Comparison of ENCODE assay signal across 16 mouse cellular contexts in genomic region chr7:132759405-132759891, GRCm38 (mm10). TPM values are rescaled to one million over a fixed set of nuclear protein-coding genes. Genes with fewer than 3 reads are reported as not detected.
DNase-seq lines count a peak whose midpoint lies in the region; ATAC-seq and TF ChIP-seq lines count a peak whose summit lies in the region.
"Had no signal": no experiment of that assay in that cellular context is flagged by ENCODE, and none has a peak within 500 bp of the region (broad histone marks: within the 10 kb centered on the region; RNA-seq: fewer than 3 reads in every experiment).

No protein-coding gene starts in this region.

- no peaks in the 10 kb centered on the region for H3K9me3 ChIP-seq in hindbrain, embryonic 10.5 days
- no peaks in the 10 kb centered on the region for H3K9me3 ChIP-seq in hindbrain, embryonic 11.5 days (ENCODE audit: control insufficient read depth, low read length)
- H3K9me3 ChIP-seq in forebrain, embryonic 12.5 days: no peaks in the 10 kb centered on the region
- H3K9me3 ChIP-seq in hindbrain, postnatal 0 days (ENCODE audit: low read length): no peaks in the 10 kb centered on the region
- H3K9me3 ChIP-seq: embryonic facial prominence, embryonic 12.5 days; limb, embryonic 12.5 days had no signal

- no peak for TF ChIP-seq CTCF in hindbrain, postnatal 0 days (IDR thresholded peaks at IDR 0.05; ENCODE audit: low read depth)

- no peak overlapping the region for H3K4me2 ChIP-seq in hindbrain, embryonic 11.5 days (replicated peaks; ENCODE audit: low read depth, low read length)
- no peak overlapping the region for H3K4me2 ChIP-seq in forebrain, embryonic 12.5 days
- H3K4me2 ChIP-seq in hindbrain, postnatal 0 days (ENCODE audit: low read depth, low read length): no peak overlapping the region
- H3K4me2 ChIP-seq: embryonic facial prominence, embryonic 12.5 days; limb, embryonic 12.5 days had no signal

- H3K27ac ChIP-seq in hindbrain, embryonic 10.5 days: peak overlapping the region; percentile 54; the same call in 1 of the 2 replicates
- no peak overlapping the region for H3K27ac ChIP-seq in hindbrain, embryonic 11.5 days (ENCODE audit: low read depth, low read length)
- peak overlapping the region; percentile 31 for H3K27ac ChIP-seq in forebrain, embryonic 12.5 days
- peak overlapping the region; percentile 85 for H3K27ac ChIP-seq in hindbrain, postnatal 0 days
- H3K27ac ChIP-seq: embryonic facial prominence, embryonic 12.5 days; limb, embryonic 12.5 days; macrophage; stomach, postnatal 0 days had no signal

- no peak overlapping the region for H3K4me3 ChIP-seq in hindbrain, embryonic 10.5 days
- no peak overlapping the region for H3K4me3 ChIP-seq in hindbrain, embryonic 11.5 days (ENCODE audit: low read depth, low read length)
- no peak overlapping the region for H3K4me3 ChIP-seq in forebrain, embryonic 12.5 days (replicated peaks)
- no peak overlapping the region for H3K4me3 ChIP-seq in hindbrain, postnatal 0 days (ENCODE audit: low read length)
- H3K4me3 ChIP-seq: embryonic facial prominence, embryonic 12.5 days; limb, embryonic 12.5 days had no signal

- H3K36me3 ChIP-seq in hindbrain, embryonic 10.5 days: peaks cover 63% of the 10 kb centered on the region
- H3K36me3 ChIP-seq in hindbrain, embryonic 11.5 days (ENCODE audit: control insufficient read depth, insufficient read depth, low read length): no peaks in the 10 kb centered on the region
- H3K36me3 ChIP-seq in forebrain, embryonic 12.5 days (replicated peaks): peaks cover 54% of the 10 kb centered on the region
- H3K36me3 ChIP-seq in hindbrain, postnatal 0 days (ENCODE audit: insufficient read depth, low read length): peaks cover 14% of the 10 kb centered on the region

- peaks cover 19% of the 10 kb centered on the region for H3K4me1 ChIP-seq in hindbrain, embryonic 10.5 days (replicated peaks)
- H3K4me1 ChIP-seq in hindbrain, embryonic 11.5 days (replicated peaks; ENCODE audit: control insufficient read depth, insufficient read depth, low read length): peaks cover 5% of the 10 kb centered on the region; the same call in 1 of the 2 replicates
- peaks cover 13% of the 10 kb centered on the region for H3K4me1 ChIP-seq in forebrain, embryonic 12.5 days
- H3K4me1 ChIP-seq in hindbrain, postnatal 0 days (ENCODE audit: insufficient read depth, low read length): peaks cover 18% of the 10 kb centered on the region

- WGBS in hindbrain, embryonic 10.5 days: 96% methylated on average over 22 of the region's 22 CpGs
- 94% methylated on average over 22 of the region's 22 CpGs for WGBS in hindbrain, embryonic 11.5 days
- 94% methylated on average over 22 of the region's 22 CpGs for WGBS in forebrain, embryonic 12.5 days
- 71% methylated on average over 22 of the region's 22 CpGs for WGBS in hindbrain, postnatal 0 days

- H3K27me3 ChIP-seq in hindbrain, embryonic 10.5 days (ENCODE audit: insufficient read depth, poor library complexity, severe bottlenecking): no peaks in the 10 kb centered on the region
- no peaks in the 10 kb centered on the region for H3K27me3 ChIP-seq in hindbrain, embryonic 11.5 days (ENCODE audit: control insufficient read depth, insufficient read depth, low read length)
- H3K27me3 ChIP-seq in forebrain, embryonic 12.5 days: no peaks in the 10 kb centered on the region
- no peaks in the 10 kb centered on the region for H3K27me3 ChIP-seq in hindbrain, postnatal 0 days (ENCODE audit: insufficient read depth, low read length)
- H3K27me3 ChIP-seq: embryonic facial prominence, embryonic 12.5 days; limb, embryonic 12.5 days had no signal

- ATAC-seq in hindbrain, embryonic 11.5 days (ENCODE audit: low FRiP score): no peak
- ATAC-seq in forebrain, embryonic 12.5 days (ENCODE audit: low FRiP score): 0 out of 2 replicates have a peak, but pooled peaks have one; percentile 41
- peak; percentile 41 for ATAC-seq in hindbrain, postnatal 0 days

- no peak overlapping the region for H3K9ac ChIP-seq in hindbrain, embryonic 11.5 days (ENCODE audit: low read depth, low read length)
- H3K9ac ChIP-seq in forebrain, embryonic 12.5 days: no peak overlapping the region
- no peak overlapping the region for H3K9ac ChIP-seq in hindbrain, postnatal 0 days (replicated peaks; ENCODE audit: low read length)
- H3K9ac ChIP-seq: embryonic facial prominence, embryonic 12.5 days; limb, embryonic 12.5 days had no signal

- DNase-seq in hindbrain, embryonic 10.5 days (ENCODE audit: low spot score): no peak
- no peak for DNase-seq in hindbrain, embryonic 11.5 days (ENCODE audit: low spot score)
- DNase-seq in testis, postnatal 10 days (ENCODE audit: low spot score): peak; percentile 38
- no peak for DNase-seq in testis, postnatal 14 days (ENCODE audit: low spot score)
- DNase-seq in hindbrain, postnatal 0 days (ENCODE audit: low spot score): peak; percentile 68
- no peak for DNase-seq in thymus, postnatal 10 days (ENCODE audit: low spot score in 2 of 2)
- DNase-seq in heart, adult 9 months (ENCODE audit: low spot score in 2 of 2): no peak
- DNase-seq: adrenal gland, adult 8-10 months; heart, postnatal 14 days; kidney, adult 18-20 months; lung, adult 18-20 months had no signal

RNA-seq across cellular contexts. Expression of gene Fam53b, which starts 54.2 kb away (rescaled TPM):
- polyA plus RNA-seq in hindbrain, embryonic 10.5 days (2016; fragmentation: Nextera tagmentation; extraction: Ambion mirVana): 25.5 and 27.7 TPM in 2 replicates
- polyA plus RNA-seq in hindbrain, embryonic 11.5 days (2014; fragmentation: Nextera tagmentation; extraction: Ambion mirVana): 16.9 and 17.0 TPM in 2 replicates
- 41.7 and 47.7 TPM in 2 replicates for polyA plus RNA-seq in forebrain, embryonic 12.5 days (2016; fragmentation: Nextera tagmentation; extraction: Ambion mirVana)
- total RNA-seq in hindbrain, postnatal 0 days (2014; rRNA removed): 20.9 and 21.0 TPM in 2 replicates
- polyA plus RNA-seq in hindbrain, postnatal 0 days (2015; fragmentation: Nextera tagmentation; extraction: Ambion mirVana): 10.2 and 12.9 TPM in 2 replicates

Comparison
In these comparisons a context has a peak if more than half of its experiments do, and no peak if none do; other contexts are left out.
1. DNase-seq: peak in testis, postnatal 10 days (single experiment) and hindbrain, postnatal 0 days (single experiment); none in hindbrain, embryonic 10.5 days (single experiment), hindbrain, embryonic 11.5 days (single experiment), testis, postnatal 14 days (single experiment), thymus, postnatal 10 days (0 of 2) and heart, adult 9 months (0 of 2).